Mouse (Mus musculus) G1E (cell line): ENCODE results near the gene Ski. TPM values are rescaled to one million over a fixed set of nuclear protein-coding genes. Genes with fewer than 3 reads are reported as not detected.
A peak's percentile ranks its signal among the peaks of the same experiment; 100 is the strongest.

Experiments
- ATAC-seq: 2 replicates; pipeline ENCODE4 v1.8.0; 2016; ENCODE audit warnings: mild to moderate bottlenecking; ENCODE audit not compliant: insufficient number of reproducible peaks, poor library complexity, low FRiP score, severe bottlenecking; ENCODE audit errors: extremely low read depth
- DNase-seq: peaks from one replicate; pipeline ENCODE4 v3.0.0; 2012; ENCODE audit warnings: low spot score
- H3K27me3 ChIP-seq: 2 replicates; pipeline ENCODE4 v1.6.1; 2012; ENCODE audit warnings: mild to moderate bottlenecking, low read length, inconsistent platforms; ENCODE audit not compliant: insufficient read depth
- H3K36me3 ChIP-seq: replicated peaks from 2 replicates; pipeline ENCODE3; 2012; ENCODE audit warnings: mild to moderate bottlenecking, inconsistent platforms
- H3K4me1 ChIP-seq: 2 replicates; pipeline ENCODE4 v1.6.1; 2012; ENCODE audit warnings: low read depth, low read length, inconsistent platforms, mixed read lengths; ENCODE audit not compliant: insufficient read depth
- H3K4me3 ChIP-seq: 2 replicates; pipeline ENCODE4 v1.5.1; 2012; ENCODE audit warnings: low read depth, mild to moderate bottlenecking, inconsistent platforms, low read length, moderate library complexity, mixed read lengths
- H3K9me3 ChIP-seq: replicated peaks from 2 replicates; pipeline ENCODE4 v1.6.1; 2012; ENCODE audit warnings: inconsistent platforms
- CTCF ChIP-seq: IDR thresholded peaks from 2 replicates; pipeline ENCODE4 v1.5.1; 2012; ENCODE audit warnings: low read depth, low read length, inconsistent platforms, mixed read lengths
- GATA1 ChIP-seq: IDR thresholded peaks from 2 replicates; pipeline ENCODE4 v1.6.1; 2012; ENCODE audit warnings: borderline replicate concordance, low read length, inconsistent platforms, mixed read lengths
- GATA2 ChIP-seq: IDR thresholded peaks from 2 replicates; pipeline ENCODE4 v1.6.1; 2012; ENCODE audit warnings: low read depth, low read length, inconsistent platforms, borderline replicate concordance
- POLR2AphosphoS5 ChIP-seq: IDR thresholded peaks from 2 replicates; pipeline ENCODE4 v1.6.1; 2012; ENCODE audit warnings: low read depth, low read length, inconsistent platforms; ENCODE audit not compliant: insufficient replicate concordance
- TAL1 ChIP-seq: conservative IDR thresholded peaks from 2 replicates; pipeline ENCODE4 v1.6.1; 2012; ENCODE audit warnings: low read depth, low read length, inconsistent platforms, mixed read lengths
- polyA plus RNA-seq: library from polyadenylated mRNA; stranded (reverse); fragments of >175 nt; gene quantifications from 2 replicates; pipeline ENCODE4 v1.2.3, GENCODE M21; 2012
- total RNA-seq, 2 experiments: library from RNA; stranded (forward) in 1 of 2; stranded (reverse) in 1 of 2; fragments of 200-1000 nt in 1 of 2; fragments of >200 nt in 1 of 2; fragmentation: Nextera tagmentation in 1 of 2; gene quantifications; 2 replicates each; pipeline ENCODE4 v1.2.3; 2014 to 2017

The Ski gene
- total and polyA plus RNA-seq, 3 experiments = 16.9 to 58.4 (median 40.7) TPM

GRCm38 (mm10) chr4:155116607-155117006 lies 105.8 kb downstream of the Ski start:
- peak; percentile 58 for DNase-seq
- no peak for TF ChIP-seq CTCF
- TF ChIP-seq GATA1 = no peak
- TF ChIP-seq POLR2AphosphoS5 = no peak
- peak; percentile 92 for TF ChIP-seq TAL1
- TF ChIP-seq GATA2 = no peak
- Histone ChIP-seq H3K9me3 (no peaks in the 10 kb centered on the region), H3K27me3 (peaks cover 14% of the 10 kb centered on the region; the same call in 1 of the 2 replicates), H3K36me3 (no peaks in the 10 kb centered on the region), H3K4me3 (peak overlapping the region; percentile 63; the same call in 1 of the 2 replicates), H3K4me1 (peaks cover 87% of the 10 kb centered on the region)
- peak; percentile 50 for ATAC-seq

GRCm38 (mm10) chr4:155113766-155114410 lies 108.5 kb downstream of the Ski start:
- H3K9me3 ChIP-seq = no peaks in the 10 kb centered on the region
- TF ChIP-seq GATA2 (no peak), POLR2AphosphoS5 (no peak)
- H3K27me3 ChIP-seq = peaks cover 29% of the 10 kb centered on the region
- H3K4me3 ChIP-seq = no peak overlapping the region
- DNase-seq (no peak), ATAC-seq (no peak)
- H3K36me3 ChIP-seq = no peaks in the 10 kb centered on the region
- peaks cover 71% of the 10 kb centered on the region for H3K4me1 ChIP-seq

GRCm38 (mm10) chr4:155109471-155109870 lies 112.9 kb downstream of the Ski start:
- peaks cover 23% of the 10 kb centered on the region for H3K27me3 ChIP-seq
- no peak overlapping the region for H3K4me3 ChIP-seq
- peaks cover 43% of the 10 kb centered on the region for H3K4me1 ChIP-seq
- no peaks in the 10 kb centered on the region for H3K36me3 ChIP-seq
- DNase-seq = no peak
- no peaks in the 10 kb centered on the region for H3K9me3 ChIP-seq
- ATAC-seq = no peak
- TF ChIP-seq POLR2AphosphoS5 (no peak), TAL1 (no peak), GATA2 (no peak), CTCF (no peak), GATA1 (no peak)

DNA sequence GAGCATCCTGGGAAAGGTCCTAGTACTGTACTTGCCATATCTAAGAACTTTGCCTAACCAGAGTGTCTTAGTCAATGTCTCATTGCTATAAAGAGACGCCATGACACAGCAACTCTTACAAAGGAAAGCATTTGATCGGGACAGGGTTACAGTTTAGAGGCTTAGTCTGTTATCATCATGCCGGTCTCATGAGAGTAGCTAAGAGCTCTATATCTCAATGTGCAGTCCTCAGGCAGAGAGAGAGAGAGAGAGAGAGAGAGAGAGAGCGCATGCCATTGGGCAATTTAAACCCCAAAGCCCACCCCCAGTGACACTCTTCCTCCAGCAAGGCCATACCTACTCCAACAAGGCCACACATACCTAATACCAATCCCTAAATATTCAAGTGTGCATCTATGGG lies 114.5 kb downstream of the Ski start:
- peaks cover 17% of the 10 kb centered on the region for H3K27me3 ChIP-seq
- no peaks in the 10 kb centered on the region for H3K36me3 ChIP-seq
- H3K4me1 ChIP-seq = peaks cover 29% of the 10 kb centered on the region
- DNase-seq (no peak), ATAC-seq (peak; percentile 72)
- no peaks in the 10 kb centered on the region for H3K9me3 ChIP-seq
- H3K4me3 ChIP-seq = no peak overlapping the region
- TF ChIP-seq GATA2 (no peak), TAL1 (no peak), POLR2AphosphoS5 (no peak), GATA1 (no peak)

Other genes starting within 250 kb of the Ski start
- gene Plch2, start 165.8 kb downstream of the Ski start, total RNA-seq (2014; fragmentation: Nextera tagmentation) = 1.5 TPM in 2 replicates
- 0.22 and 0.35 TPM in 2 replicates for gene Plch2, start 165.8 kb downstream of the Ski start, total RNA-seq (2017)
- 0.54 and 0.61 TPM in 2 replicates for gene Plch2, start 165.8 kb downstream of the Ski start, polyA plus RNA-seq
- gene Pex10, start 155.6 kb downstream of the Ski start, total RNA-seq (2014; fragmentation: Nextera tagmentation) = 15.9 and 21.1 TPM in 2 replicates
- 23.2 and 23.4 TPM in 2 replicates for gene Pex10, start 155.6 kb downstream of the Ski start, total RNA-seq (2017)
- 30.3 and 40.2 TPM in 2 replicates for gene Pex10, start 155.6 kb downstream of the Ski start, polyA plus RNA-seq
- gene Rer1, start 136.2 kb downstream of the Ski start, total RNA-seq (2014; fragmentation: Nextera tagmentation) = 209 TPM in 2 replicates
- gene Rer1, start 136.2 kb downstream of the Ski start, total RNA-seq (2017) = 212 and 216 TPM in 2 replicates
- 123 and 125 TPM in 2 replicates for gene Rer1, start 136.2 kb downstream of the Ski start, polyA plus RNA-seq
- gene Morn1, start 136.0 kb downstream of the Ski start, total RNA-seq (2014; fragmentation: Nextera tagmentation) = 2.3 and 4.2 TPM in 2 replicates
- gene Morn1, start 136.0 kb downstream of the Ski start, total RNA-seq (2017) = 5.3 and 7.2 TPM in 2 replicates
- 1.8 and 2.9 TPM in 2 replicates for gene Morn1, start 136.0 kb downstream of the Ski start, polyA plus RNA-seq
- gene Faap20, start 27.2 kb upstream of the Ski start, total RNA-seq (2014; fragmentation: Nextera tagmentation) = 24.4 and 24.9 TPM in 2 replicates
- 23.5 and 29.3 TPM in 2 replicates for gene Faap20, start 27.2 kb upstream of the Ski start, total RNA-seq (2017)
- gene Faap20, start 27.2 kb upstream of the Ski start, polyA plus RNA-seq = 43.5 and 45.5 TPM in 2 replicates
- 0.29 TPM in 1 of 2 replicates, not detected in the other for gene Prkcz, start 138.8 kb upstream of the Ski start, total RNA-seq (2014; fragmentation: Nextera tagmentation)
- gene Prkcz, start 138.8 kb upstream of the Ski start, total RNA-seq (2017) = 0.46 and 0.55 TPM in 2 replicates
- gene Prkcz, start 138.8 kb upstream of the Ski start, polyA plus RNA-seq = not detected in 2 replicates
- gene Gabrd, start 175.5 kb upstream of the Ski start, total RNA-seq (2014; fragmentation: Nextera tagmentation) = not detected in 2 replicates
- not detected in 2 replicates for gene Gabrd, start 175.5 kb upstream of the Ski start, total RNA-seq (2017)
- gene Gabrd, start 175.5 kb upstream of the Ski start, polyA plus RNA-seq = not detected in 2 replicates
- not detected in 2 replicates for gene Cfap74, start 186.6 kb upstream of the Ski start, total RNA-seq (2014; fragmentation: Nextera tagmentation)
- 0.06 and 0.11 TPM in 2 replicates for gene Cfap74, start 186.6 kb upstream of the Ski start, total RNA-seq (2017)
- gene Cfap74, start 186.6 kb upstream of the Ski start, polyA plus RNA-seq = not detected in 2 replicates
- gene Tmem52, start 246.5 kb upstream of the Ski start, total RNA-seq (2014; fragmentation: Nextera tagmentation) = not detected in 2 replicates
- gene Tmem52, start 246.5 kb upstream of the Ski start, total RNA-seq (2017) = 0.16 TPM in 1 of 2 replicates, not detected in the other
- gene Tmem52, start 246.5 kb upstream of the Ski start, polyA plus RNA-seq = not detected in 2 replicates